Mouse (Mus musculus): ENCODE data around the gene Sel1l.

- TF ChIP-seq CTCF (IDR thresholded peaks at IDR 0.05; ENCODE audit: low read depth) = no peak
- no peak for TF ChIP-seq EP300 (IDR thresholded peaks at IDR 0.05; ENCODE audit: low read depth)
These were observed 29.9 kb upstream of the Sel1l start for GRCm38 (mm10) chr12:91878912-91879250.
